Mouse (Mus musculus) myocyte (in vitro differentiated cells): Measurements from ENCODE around the gene Tom1l1. TPM values are rescaled to one million over a fixed set of nuclear protein-coding genes. Genes with fewer than 3 reads are reported as not detected.

Source experiments
- H3K27me3 ChIP-seq: one replicate; pipeline ENCODE4 v1.6.1; 2011; ENCODE audit not compliant: control insufficient read depth, insufficient read depth, insufficient read length
- H3K36me3 ChIP-seq: one replicate; pipeline ENCODE4 v1.6.1; 2011; ENCODE audit not compliant: control insufficient read depth, insufficient read depth
- H3K4me2 ChIP-seq: one replicate; pipeline ENCODE4 v1.6.1; 2011; ENCODE audit warnings: low read depth, control low read depth
- H3K4me3 ChIP-seq: one replicate; pipeline ENCODE4 v1.5.1; 2011; ENCODE audit warnings: mild to moderate bottlenecking, control low read depth, moderate library complexity
- H3K79me2 ChIP-seq: one replicate; pipeline ENCODE4 v1.6.1; 2011; ENCODE audit not compliant: control insufficient read depth, insufficient read depth
- H3ac ChIP-seq: one replicate; pipeline ENCODE4 v1.6.1; 2011; ENCODE audit not compliant: control insufficient read depth, insufficient read length
- CEBPB ChIP-seq: IDR thresholded peaks from 2 replicates; pipeline ENCODE4 v1.6.1; 2011; ENCODE audit warnings: mild to moderate bottlenecking, moderate library complexity; ENCODE audit not compliant: poor library complexity, insufficient read depth, severe bottlenecking
- E2F4 ChIP-seq: IDR thresholded peaks from one replicate; pipeline ENCODE4 v1.6.1; 2011; ENCODE audit warnings: mild to moderate bottlenecking, control low read depth, moderate library complexity; ENCODE audit not compliant: insufficient read depth
- MAX ChIP-seq: IDR thresholded peaks from one replicate; pipeline ENCODE4 v1.6.1; 2011; ENCODE audit warnings: low read depth, mild to moderate bottlenecking, control low read depth
- MYOD1 ChIP-seq, 3 experiments: IDR thresholded peaks; one replicate each; pipeline ENCODE4 v1.6.1; 2011; ENCODE audit warnings: control low read depth in 2 of 3, low read depth in 2 of 3, mild to moderate bottlenecking in 2 of 3, moderate library complexity in 1 of 3; ENCODE audit not compliant: insufficient read length in 2 of 3, control insufficient read depth in 1 of 3
- MYOG ChIP-seq, 3 experiments: IDR thresholded peaks; one replicate each; pipeline ENCODE4 v1.6.1; 2011; ENCODE audit warnings: control low read depth in 2 of 3, low read depth in 2 of 3, mild to moderate bottlenecking in 2 of 3; ENCODE audit not compliant: insufficient read length in 2 of 3, control insufficient read depth in 1 of 3, insufficient read depth in 1 of 3
- POLR2A ChIP-seq: IDR thresholded peaks from one replicate; pipeline ENCODE4 v1.6.1; 2011; ENCODE audit warnings: low read depth, mild to moderate bottlenecking, control low read depth, moderate library complexity; ENCODE audit not compliant: insufficient read length
- POLR2AphosphoS2 ChIP-seq: IDR thresholded peaks from one replicate; pipeline ENCODE4 v1.6.1; 2011; ENCODE audit warnings: low read depth, control low read depth; ENCODE audit not compliant: insufficient read length
- REST ChIP-seq: IDR thresholded peaks from one replicate; pipeline ENCODE4 v1.6.1; 2011; ENCODE audit warnings: mild to moderate bottlenecking, control low read depth, moderate library complexity; ENCODE audit not compliant: insufficient read depth, insufficient read length
- SRF ChIP-seq: IDR thresholded peaks from one replicate; pipeline ENCODE4 v1.6.1; 2011; ENCODE audit warnings: low read depth; ENCODE audit not compliant: control insufficient read depth, insufficient read length
- TCF12 ChIP-seq: IDR thresholded peaks from one replicate; pipeline ENCODE4 v1.6.1; 2011; ENCODE audit warnings: mild to moderate bottlenecking, control low read depth; ENCODE audit not compliant: poor library complexity, insufficient read depth, severe bottlenecking
- TCF3 ChIP-seq: IDR thresholded peaks from one replicate; pipeline ENCODE4 v1.6.1; 2011; ENCODE audit warnings: low read depth, control low read depth; ENCODE audit not compliant: insufficient read length
- USF1 ChIP-seq: IDR thresholded peaks from one replicate; pipeline ENCODE4 v1.6.1; 2011; ENCODE audit warnings: low read depth, mild to moderate bottlenecking, control low read depth, moderate library complexity
- polyA plus RNA-seq: library from polyadenylated mRNA; unstranded; fragments of >200 nt; fragmentation: generic; extraction: Trizol; gene quantifications from one replicate; pipeline ENCODE4 v1.2.1, GENCODE M21; 2012; ENCODE audit warnings: missing spikeins

The Tom1l1 gene
- polyA plus RNA-seq, 1 experiment, result 2.7 TPM

GRCm38 (mm10) chr11:90634661-90635060, 53.5 kb downstream of the Tom1l1 start:
- TF ChIP-seq SRF (no peak), POLR2AphosphoS2 (no peak), REST (no peak), USF1 (no peak)
- H3K36me3 ChIP-seq, result no peaks in the 10 kb centered on the region
- no peaks in the 10 kb centered on the region for H3K27me3 ChIP-seq
- H3ac ChIP-seq, result no peak overlapping the region
- no peak overlapping the region for H3K4me2 ChIP-seq
- peaks cover 13% of the 10 kb centered on the region for H3K79me2 ChIP-seq
- H3K4me3 ChIP-seq, result no peak overlapping the region

DNA sequence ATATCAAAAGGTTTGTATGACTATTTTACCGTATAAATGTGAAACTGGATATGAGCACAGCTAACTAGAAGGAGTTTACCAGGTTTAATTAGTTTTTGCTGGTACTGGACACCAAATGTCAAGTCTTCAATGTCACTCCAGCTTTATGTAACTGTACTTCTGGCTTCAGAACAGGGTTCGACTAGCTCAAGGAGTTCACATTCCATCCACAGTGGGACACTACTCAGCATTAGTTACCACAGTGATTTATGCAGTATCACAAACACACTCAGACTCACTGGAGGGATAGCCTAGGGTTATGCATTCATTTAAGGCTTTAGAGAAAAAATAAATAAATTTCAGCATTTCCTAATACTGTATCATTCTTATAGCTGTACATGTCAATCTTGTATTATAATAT, 55.7 kb downstream of the Tom1l1 start:
- no peak overlapping the region for H3K4me2 ChIP-seq
- TF ChIP-seq POLR2AphosphoS2, result no peak
- no peaks in the 10 kb centered on the region for H3K79me2 ChIP-seq
- H3K36me3 ChIP-seq, result no peaks in the 10 kb centered on the region
- no peak overlapping the region for H3K4me3 ChIP-seq
- H3ac ChIP-seq, result no peak overlapping the region
- no peaks in the 10 kb centered on the region for H3K27me3 ChIP-seq

- no peaks in the 10 kb centered on the region for H3K36me3 ChIP-seq
- peaks cover 3% of the 10 kb centered on the region for H3K79me2 ChIP-seq
- H3ac ChIP-seq, result no peak overlapping the region
- H3K27me3 ChIP-seq, result no peaks in the 10 kb centered on the region
- TF ChIP-seq CEBPB, result no peak
- no peak for TF ChIP-seq TCF12
- no peak for TF ChIP-seq E2F4
- no peak for TF ChIP-seq POLR2A
- TF ChIP-seq MYOD1 (IDR thresholded peaks at IDR 0.05; ENCODE audit: control insufficient read depth in 1 of 3, insufficient read length in 2 of 3, low read depth in 2 of 3), result no peak
- TF ChIP-seq USF1, result no peak
- no peak for TF ChIP-seq MAX
- no peak for TF ChIP-seq TCF3
- no peak for TF ChIP-seq MYOG (IDR thresholded peaks at IDR 0.05; ENCODE audit: control insufficient read depth in 1 of 3, insufficient read depth in 1 of 3, insufficient read length in 2 of 3, low read depth in 2 of 3)
- no peak for TF ChIP-seq POLR2AphosphoS2
- no peak for TF ChIP-seq REST
- TF ChIP-seq SRF, result no peak
- no peak overlapping the region for H3K4me3 ChIP-seq
- H3K4me2 ChIP-seq, result no peak overlapping the region
Observed at GRCm38 (mm10) chr11:90627751-90628150, 60.4 kb downstream of the Tom1l1 start.

GRCm38 (mm10) chr11:90625174-90625573, 63.0 kb downstream of the Tom1l1 start:
- no peaks in the 10 kb centered on the region for H3K27me3 ChIP-seq
- no peak overlapping the region for H3K4me3 ChIP-seq
- peaks cover 3% of the 10 kb centered on the region for H3K79me2 ChIP-seq
- H3ac ChIP-seq, result no peak overlapping the region
- no peak overlapping the region for H3K4me2 ChIP-seq
- H3K36me3 ChIP-seq, result no peaks in the 10 kb centered on the region
- TF ChIP-seq SRF (no peak), TCF3 (no peak), MYOD1 (IDR thresholded peaks at IDR 0.05; ENCODE audit: control insufficient read depth in 1 of 3, insufficient read length in 2 of 3, low read depth in 2 of 3) (no peak), POLR2AphosphoS2 (no peak), CEBPB (no peak), REST (no peak), MYOG (IDR thresholded peaks at IDR 0.05; ENCODE audit: control insufficient read depth in 1 of 3, insufficient read depth in 1 of 3, insufficient read length in 2 of 3, low read depth in 2 of 3) (no peak), MAX (no peak), TCF12 (no peak), USF1 (no peak)

- no peak for TF ChIP-seq USF1
- TF ChIP-seq MAX, result no peak
- no peak for TF ChIP-seq MYOD1 (IDR thresholded peaks at IDR 0.05; ENCODE audit: control insufficient read depth in 1 of 3, insufficient read length in 2 of 3, low read depth in 2 of 3)
- TF ChIP-seq TCF3, result no peak
- no peak for TF ChIP-seq E2F4
- TF ChIP-seq TCF12, result no peak
- TF ChIP-seq MYOG (IDR thresholded peaks at IDR 0.05; ENCODE audit: control insufficient read depth in 1 of 3, insufficient read depth in 1 of 3, insufficient read length in 2 of 3, low read depth in 2 of 3), result no peak
- TF ChIP-seq CEBPB, result no peak
- no peak for TF ChIP-seq SRF
- TF ChIP-seq REST, result no peak
- no peak for TF ChIP-seq POLR2AphosphoS2
- Histone ChIP-seq H3K4me2 (no peak overlapping the region), H3K27me3 (no peaks in the 10 kb centered on the region), H3K79me2 (peaks cover 3% of the 10 kb centered on the region), H3K36me3 (no peaks in the 10 kb centered on the region), H3K4me3 (no peak overlapping the region), H3ac (no peak overlapping the region)
Observed at GRCm38 (mm10) chr11:90623477-90623876, 64.7 kb downstream of the Tom1l1 start.
